Mouse (Mus musculus) thymus, postnatal 10 days (tissue): ENCODE results near the gene Cntfr.

Source experiments
- DNase-seq, 2 experiments: peaks; one replicate each; pipeline ENCODE4 v3.0.0; 2021; ENCODE audit warnings: low spot score in 2 of 2

Cntfr gene

DNA sequence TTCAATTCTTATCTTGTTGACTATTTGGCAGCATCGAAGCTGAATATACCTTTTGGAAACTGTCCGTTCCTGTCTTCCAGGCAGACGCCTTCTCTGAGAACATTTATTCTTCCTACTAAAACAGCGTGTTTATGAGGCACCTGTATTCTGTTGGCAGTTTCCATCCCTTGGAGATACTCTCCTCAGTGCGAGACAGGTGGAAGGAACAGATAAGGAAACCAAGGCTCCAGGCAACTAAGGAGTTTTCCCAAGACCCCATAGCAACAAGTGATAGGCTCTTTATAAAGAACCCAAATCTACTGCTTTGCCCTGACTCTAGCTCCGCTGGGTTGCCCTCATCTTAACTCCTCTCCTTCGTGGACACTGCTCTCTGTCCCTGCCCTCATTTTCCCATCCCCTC lies 48.3 kb downstream of the Cntfr start:
- no peak for DNase-seq

DNA sequence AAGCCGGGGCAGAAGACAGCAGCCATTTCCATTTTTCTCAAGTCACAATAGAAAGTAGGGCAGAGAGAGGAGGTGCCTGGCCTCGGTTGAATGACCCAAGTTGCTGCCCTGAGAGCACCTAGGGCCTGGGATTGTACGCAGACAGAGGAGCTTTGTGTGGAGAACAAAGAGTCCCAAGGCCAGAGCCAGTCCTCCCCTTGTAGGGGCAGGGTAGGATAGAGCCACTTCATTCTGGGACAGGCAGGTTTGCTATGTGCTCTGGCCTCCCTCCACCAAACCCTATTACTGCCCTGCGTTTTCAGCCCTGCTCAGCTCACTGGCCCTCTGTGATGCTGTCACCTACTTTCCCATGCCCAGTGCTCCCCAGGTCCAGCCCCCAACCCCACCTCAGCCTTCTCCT lies 48.7 kb downstream of the Cntfr start:
- no peak for DNase-seq

DNA sequence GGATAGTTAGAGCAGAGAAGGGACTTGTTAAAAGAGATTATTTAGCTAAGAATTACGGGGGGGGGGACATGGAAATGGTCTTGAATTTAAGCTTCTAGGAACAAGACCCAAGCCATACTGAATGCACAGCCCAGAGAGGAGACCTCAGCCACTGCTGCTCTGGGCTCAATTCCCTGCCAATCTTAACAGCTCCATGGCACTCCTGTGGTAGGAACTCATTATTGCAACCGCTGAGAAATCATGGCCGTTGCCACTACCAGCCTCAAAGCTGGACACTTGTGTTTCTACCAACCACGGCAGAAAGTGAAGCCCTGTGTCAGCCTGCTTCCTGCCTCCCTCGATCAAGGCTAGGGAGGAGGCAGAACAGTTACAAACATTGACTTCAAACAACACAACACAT lies 51.4 kb downstream of the Cntfr start:
- DNase-seq, result no peak

DNA sequence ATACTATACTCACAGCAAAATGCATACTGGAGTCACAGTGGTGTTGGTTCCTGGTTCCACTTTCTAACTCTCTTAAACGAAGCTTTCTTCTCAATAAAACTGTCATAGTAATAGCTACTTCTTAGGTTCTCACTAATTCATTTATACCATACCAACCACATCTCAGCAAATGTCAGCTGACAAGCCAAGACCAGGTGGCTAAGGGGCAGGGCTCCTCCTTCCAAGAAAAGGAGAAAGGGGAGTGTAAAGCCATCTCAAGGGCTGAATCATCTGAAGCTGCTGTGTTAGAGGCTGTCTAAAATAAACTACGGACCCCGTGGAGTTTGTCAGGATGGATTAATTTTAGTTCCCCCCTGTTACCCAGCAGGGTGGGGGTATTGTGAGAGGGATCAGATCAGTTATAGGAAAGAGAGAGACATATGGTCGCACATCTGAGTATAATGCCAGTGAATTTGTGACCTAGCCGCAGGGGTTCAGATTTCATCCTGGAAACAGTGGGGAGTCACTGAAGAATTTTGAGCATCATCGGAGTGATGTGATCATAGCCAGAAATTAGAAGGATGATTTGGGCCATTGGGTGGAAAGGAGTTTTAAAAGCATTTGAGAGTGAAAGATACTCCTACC lies 55.6 kb downstream of the Cntfr start:
- DNase-seq, result no peak

DNA sequence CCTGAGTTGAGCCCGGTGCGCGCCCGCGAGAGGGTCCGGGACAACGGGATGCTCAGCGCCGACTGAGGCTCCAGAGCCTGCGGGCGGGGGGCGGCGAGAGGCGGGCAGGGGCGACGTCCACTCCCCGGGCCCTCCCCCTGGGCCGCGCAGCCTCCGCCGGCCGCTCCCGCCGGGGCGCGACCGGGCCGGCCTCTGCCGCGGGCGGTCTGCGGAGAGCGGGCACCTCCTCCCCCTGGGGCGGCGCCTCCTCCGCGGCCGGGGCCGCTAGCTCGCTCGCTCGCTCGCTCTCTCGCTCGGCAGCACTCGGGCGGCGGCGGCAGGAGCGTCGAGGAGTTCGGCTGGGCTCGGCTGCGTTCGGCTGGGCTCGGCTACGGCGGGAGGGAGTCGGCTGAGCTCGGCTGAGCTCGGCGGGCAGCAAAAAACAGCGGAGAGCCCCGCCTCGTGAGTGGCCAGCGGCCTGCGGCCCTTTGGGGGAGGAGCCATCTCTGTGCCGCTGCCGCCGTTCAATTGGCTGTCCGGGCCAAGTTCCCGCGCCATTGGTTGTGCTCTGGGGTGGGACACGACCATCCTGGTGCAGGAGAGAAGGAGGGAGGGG lies 56.9 kb downstream of the Cntfr start, which contains the start of gene Enho:
TSS of gene Enho (minus strand) at position 412 of the 595 bp plus-strand sequence.
- DNase-seq, result peak; percentile 71 to 91

DNA sequence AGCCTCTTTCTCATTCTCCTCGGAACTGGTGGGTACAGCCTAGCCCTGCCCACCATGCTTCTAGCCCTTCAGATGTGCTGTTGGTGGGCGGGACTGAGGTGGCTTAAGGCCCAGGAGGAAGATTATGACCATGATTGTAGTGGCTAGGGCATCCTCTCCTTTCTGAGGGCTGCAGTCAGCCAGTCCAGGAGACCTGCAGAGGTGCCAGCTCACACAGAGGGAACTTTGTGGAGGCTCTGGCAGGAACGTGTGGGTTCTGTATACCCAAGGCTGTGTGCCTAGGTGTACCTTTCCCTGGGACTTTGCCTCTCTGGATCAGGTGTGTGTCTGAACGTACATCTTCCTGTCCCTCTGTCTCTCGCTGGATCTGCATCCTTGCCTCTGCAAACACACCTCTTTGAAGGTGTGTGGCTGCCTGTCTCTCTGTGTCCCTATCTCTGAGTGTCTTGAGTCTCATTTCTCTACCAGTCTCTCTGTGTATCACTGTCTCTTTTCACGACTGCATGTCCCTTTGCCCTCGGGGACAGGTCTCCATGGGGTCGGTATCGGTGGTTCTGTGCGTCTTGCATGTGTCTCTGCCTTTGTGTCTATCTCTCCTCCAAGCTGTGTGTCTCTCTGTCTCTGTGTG lies 57.6 kb downstream of the Cntfr start:
- DNase-seq, result no peak

DNA sequence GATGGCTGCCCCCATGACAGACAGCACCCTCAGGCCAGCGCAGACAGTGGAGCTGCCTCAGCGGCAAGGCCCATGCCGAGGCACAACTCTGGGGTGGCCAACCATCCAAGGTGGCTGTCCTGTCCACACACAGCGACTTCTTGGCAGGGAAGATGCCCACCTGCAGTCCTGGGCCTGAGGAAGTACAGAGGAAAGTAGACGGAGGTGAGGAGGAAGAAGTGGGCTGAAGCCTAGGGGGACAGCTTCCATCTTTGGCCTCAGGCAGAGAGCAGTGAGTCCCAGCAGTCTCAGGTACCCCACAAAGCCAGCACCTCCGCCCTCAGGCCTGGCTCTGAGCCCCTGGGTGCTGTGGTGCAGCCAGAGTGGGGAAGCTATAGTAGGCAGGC lies 58.1 kb downstream of the Cntfr start:
- no peak for DNase-seq

DNA sequence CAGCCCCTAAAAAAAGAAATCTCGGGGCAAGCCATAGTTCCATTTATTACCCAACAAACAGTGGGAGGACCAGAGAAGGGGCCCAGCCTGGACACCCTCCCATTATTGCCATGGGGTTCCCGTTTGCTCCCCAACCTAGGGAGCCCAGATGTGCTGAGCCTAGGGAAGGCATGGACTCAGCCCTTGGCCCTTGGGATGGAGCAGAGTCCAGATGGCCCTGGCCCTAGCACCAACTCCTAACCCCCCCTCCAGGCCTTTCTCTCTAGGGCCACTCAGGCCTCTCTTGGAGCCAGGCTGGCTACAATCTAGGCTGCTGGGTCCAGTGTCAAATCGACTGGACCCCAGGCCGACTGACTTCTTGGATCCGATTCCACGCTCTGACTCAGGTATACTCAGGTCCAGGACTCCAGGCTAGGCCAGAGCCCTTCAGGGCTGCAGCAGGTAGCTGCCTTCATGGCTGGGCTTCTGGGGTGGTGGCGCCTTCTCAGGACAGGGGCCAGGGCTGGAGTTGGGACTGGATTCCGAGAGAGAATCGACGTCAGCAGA lies 58.6 kb downstream of the Cntfr start:
- no peak for DNase-seq

DNA sequence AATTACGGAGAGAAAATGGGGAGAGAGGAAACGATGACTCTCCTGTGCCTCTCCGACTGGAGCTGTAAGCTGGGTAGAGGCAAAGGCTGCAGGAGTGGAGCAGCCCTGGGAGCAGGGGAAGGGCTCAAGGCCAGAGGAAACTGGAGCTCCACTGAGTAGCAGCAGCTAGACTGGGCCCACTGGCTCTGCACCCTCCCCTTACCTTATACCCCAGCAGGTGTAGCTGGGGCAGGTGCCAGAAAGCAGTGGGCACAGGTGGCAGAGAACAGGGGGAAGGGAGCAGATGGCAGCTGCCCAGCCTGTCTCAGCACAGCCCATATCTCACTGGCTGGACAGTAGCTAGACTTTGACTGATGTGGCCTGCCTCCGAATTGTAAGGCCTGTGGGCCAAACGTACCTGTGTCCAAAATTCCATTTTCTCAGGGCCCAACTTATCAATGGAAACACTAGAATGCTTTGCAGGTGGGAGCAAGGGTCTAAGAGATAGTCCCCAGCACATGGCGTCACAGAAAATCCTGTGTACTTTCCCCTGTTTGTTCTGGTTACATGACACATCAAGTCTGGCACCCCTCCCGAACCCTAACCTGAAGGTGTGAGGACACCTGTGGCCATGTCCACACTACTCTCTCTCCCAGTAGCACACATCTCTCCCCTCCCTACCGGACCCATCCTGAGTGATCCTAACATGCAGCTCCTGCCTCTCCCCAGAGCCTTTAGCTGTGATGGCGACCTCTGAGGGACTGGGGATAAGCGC lies 59.8 kb downstream of the Cntfr start:
- no peak for DNase-seq

DNA sequence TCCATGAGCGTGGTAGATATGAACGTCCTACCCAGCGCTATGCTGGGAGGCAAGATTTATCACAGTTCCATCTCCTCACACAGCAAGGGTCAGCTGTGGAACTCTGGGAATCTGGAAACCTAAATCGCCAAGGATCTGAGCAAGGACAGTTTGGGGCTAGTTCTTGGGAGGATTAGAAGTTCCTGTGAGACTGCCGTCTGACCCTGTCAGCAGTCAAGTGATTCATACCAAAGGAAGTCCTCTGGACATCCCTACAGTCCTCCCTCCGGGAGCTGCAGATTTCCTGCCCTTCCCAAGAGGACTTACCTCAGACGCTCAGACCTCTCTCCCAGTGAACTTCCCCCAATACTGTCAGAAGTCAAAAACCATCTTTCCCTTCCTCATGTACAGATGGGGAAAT lies 60.5 kb downstream of the Cntfr start:
- DNase-seq, result no peak

DNA sequence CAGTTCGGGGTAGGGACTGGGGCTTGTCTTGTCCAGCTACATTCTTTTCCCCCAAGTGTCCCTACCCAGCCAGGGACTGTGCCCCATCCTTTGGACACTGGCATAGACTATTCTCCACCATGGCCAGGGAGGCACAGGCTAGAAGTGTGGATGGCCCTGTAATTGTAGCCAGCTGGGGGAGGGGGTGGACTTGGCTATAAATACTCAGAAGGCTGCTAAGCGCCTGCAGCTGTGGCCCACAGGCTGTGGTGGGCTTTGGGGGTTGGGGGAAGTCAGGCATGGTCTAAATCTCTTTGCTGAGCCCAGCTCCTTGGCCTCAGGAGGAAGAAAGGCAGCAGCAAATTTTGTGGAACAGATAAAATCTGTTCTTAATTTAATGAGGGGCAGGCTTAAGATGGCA lies 61.0 kb downstream of the Cntfr start:
- no peak for DNase-seq

DNA sequence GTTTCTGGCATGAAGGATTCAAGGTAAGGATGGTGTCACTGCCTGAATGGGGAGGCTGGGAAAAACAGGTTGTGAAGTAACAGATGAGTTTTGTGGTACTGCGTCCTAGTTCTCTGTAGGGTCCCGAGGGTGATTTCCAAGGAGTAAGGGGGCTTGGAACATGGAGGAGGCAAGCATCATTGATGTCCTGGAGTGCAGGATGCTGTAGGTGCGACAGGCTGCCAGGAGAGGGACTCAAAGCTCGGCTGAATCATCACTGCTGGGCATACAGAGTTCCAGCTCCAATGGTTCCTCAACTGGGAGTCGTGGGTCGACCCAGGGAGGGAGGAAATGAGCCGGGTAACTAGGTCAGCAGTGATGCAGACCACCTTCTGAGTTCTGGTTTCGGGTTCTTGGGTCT lies 61.7 kb downstream of the Cntfr start:
- DNase-seq, result no peak

DNA sequence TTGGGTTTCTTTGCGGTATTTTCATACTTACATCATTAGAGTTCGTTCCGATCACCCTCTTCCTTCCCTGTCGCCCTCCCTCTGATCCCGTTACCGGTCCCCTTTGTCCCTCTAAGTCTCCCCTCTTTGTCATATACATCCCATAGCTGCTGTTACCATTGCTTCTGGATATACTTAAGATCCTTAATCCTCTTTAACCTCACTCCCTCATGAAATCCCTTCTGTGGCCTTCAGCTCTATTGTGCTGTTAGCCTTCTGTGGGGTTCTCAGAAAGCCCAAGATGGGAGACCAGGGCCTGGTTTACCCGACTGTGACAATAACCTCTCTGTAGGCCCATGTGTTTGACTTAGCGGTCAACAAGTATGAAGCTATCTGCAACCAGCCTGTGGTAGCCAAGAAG lies 62.3 kb downstream of the Cntfr start:
- DNase-seq, result no peak

DNA sequence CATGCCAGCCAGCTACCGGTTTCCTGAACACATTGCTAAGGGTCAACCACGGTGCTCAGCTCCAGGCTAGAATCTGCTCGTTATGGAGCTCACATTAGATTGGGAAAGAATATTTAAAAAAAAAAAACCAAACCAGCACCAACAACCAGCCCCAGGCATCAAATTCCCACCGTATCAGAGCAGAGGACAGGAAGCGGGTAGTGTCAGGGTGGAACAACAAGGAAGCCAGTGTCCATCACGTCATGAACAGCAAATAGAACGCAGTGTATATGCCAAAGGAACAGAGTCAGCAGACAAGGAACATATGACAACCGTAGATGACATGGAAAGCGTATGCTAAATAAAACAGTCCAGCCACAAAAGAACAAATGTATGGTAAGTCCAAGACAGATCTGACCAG lies 63.9 kb downstream of the Cntfr start:
- no peak for DNase-seq

DNA sequence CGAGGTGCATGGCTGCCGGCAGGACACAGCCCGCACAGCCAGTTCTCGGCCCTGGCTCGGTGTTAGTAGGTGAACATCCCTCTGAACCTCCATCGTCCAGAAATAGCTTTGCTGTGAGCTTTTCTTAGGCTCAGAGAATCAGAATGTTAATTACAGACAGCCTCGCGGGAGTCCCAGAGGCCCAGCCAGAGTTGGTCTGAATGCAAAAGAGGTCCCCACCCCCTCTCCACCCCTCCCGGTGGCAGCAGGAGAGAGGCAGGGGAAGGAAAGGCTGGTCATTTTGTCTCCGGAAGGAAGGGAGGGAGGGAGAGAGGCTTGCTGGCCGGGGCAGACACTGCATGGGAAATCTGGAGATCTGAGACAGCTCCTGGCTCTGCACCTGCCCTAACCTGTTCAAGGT lies 65.5 kb downstream of the Cntfr start:
- no peak for DNase-seq

DNA sequence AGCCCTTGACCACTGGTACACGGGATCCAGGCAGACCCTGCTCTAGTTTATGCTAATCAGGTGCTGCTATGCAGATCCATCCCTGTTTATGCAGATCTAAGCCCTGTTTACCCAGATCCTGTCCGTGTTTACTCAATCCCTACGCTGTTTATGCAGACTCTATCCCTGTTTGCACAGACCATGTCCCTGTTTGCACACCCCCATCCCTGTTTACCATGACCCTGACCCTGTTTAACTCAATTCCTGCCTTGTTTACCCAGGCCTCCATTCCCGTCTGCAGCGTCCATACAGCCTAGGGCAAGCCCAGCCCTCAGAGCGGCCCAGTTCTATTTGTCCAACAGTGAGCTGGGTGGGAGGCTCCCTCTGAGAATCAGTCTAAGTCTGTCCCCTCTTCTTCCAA lies 66.7 kb downstream of the Cntfr start:
- DNase-seq, result no peak

DNA sequence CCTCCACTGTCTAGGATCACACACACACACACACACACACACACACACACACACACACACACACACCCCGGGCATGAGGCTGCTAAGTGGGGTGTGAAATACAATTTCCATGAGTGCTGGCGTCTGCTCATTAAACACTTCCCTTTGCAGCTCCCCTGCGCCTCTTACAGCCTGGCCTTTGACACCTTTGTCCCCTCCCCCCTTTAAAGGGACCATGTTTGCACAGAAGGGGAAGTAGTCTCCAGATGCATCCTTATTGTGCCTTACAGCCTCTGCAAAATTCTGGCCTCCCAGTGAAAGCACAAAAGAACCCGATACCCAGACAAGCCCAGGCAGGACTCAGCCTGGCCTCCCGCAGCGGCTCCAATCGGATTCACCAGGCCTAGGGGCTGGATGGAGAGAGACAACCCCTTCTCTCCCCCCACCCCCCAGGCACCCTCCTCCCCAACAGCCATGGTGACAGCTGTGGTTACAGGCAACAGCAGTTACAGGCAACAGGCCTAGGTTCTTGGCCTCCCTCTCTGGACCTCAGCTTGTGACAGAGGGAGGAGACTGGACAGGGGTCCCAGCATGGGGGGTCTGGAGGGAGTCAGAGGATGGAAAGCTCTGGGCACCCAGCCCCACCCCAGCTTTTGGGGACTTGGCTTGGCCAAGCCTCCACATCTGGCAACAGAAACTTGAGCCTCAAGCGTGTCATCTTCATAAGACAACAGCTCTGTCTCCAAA lies 68.5 kb downstream of the Cntfr start:
- DNase-seq, result no peak

DNA sequence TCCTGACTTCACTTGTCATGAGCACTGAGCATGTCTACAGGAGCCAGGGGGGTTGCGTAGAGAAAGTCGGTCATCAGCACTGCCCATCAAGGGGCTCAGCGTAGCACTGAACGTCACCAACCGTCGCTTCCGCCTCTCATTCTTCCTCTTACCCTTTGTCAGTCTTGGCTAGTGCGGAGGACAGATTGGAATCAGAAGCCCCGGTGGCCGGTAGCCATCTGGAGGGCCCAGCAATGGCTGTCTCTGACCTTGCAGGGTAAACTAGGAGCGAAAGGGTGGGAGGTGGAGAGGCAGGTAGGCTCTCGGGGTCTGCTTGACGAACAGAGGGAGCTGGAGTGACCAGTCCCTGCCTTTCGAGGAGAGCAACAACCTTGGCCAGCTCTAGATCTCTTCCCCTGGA lies 74.8 kb downstream of the Cntfr start:
- no peak for DNase-seq

DNA sequence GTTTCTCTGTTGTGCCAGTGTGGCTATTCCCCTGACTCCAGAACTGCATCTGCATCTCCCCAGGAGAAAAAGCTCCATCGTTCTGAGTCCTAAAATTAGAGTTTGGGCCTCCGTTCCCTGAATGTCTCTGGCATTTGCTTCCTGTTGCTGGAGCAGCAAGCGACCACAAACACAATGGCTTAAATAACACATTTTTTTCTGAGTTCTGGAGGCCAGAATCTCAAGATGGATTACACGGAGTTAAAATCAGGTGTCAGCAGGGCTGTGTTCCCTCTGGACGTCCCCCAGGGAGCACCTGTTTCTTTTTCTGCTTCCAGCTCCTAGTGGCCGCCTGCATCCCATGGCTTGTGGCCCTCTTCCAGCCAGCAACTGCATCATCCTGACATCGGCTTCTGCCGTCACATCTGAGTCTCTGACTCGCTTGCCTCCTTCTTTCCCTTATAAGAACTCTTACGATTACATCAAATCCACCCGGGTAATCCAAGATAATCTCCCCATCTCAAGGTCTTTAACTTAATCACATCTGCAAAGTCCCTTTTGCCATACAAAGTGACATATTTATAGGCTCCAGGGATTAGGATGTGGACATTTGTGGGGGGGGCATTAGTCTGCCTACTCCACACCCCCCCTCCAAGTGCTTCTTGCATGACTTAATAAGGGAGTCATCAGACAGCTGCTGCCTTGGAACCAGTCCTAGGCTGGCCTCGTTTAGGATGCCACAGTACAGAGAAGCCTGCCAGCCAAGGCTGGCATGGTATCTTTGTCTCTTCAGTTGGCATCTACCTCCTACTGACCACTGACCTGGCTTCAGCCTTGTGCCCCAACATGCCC lies 77.8 kb downstream of the Cntfr start:
- DNase-seq, result no peak

DNA sequence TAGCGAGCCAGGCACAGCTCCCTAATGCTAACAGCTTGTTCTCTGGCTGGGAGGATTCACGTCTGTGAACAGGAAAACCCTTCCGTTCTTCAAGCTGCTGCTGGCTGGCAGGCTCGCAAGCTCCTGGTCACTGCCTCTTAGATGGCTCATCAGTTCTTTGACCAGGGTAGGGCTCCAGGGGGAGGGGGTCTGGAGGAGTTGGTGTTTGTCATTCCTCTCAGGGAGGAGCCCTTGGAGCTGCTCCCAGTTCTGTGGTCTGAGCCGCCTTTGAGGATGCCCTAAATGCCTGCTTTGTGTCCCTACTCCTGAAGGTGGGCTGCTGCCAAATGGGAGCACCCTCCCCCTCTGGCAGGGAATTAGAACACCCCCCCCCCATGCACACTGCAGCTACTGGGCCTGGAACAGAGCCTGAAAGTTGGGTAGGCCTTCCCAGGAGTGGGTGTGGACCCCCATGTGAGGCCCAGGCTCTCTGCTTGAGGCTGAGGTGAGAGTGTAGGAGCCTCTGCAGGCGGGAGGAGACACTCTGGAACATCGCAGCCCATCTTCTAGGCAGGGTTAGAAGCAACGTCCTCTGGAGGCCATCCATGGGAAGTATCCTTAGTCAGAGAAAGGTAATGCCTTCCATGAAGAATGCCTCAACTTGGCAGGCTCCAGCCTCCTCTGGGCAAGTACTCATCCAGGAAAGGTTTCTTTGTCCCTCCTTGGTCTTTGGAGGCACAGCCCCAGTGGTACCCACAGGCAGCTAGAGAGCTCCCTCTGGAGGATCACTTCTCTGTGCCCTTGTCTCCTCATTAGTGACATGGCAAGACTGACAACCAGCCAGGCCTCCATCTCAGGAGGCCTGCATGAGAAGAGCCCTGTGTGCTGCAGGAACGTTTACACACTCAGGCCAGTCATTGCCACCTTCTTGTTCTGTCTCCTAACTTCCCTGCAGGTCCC lies 81.0 kb downstream of the Cntfr start:
- DNase-seq, result no peak
